Mouse (Mus musculus): ENCODE results near the gene Dnah17.

- TF ChIP-seq POLR2A (IDR thresholded peaks at IDR 0.05; ENCODE audit: low read depth, low read length) (peak; percentile 52), CTCF (IDR thresholded peaks at IDR 0.05; ENCODE audit: extremely low read depth, insufficient read depth, insufficient read length, insufficient replicate concordance) (no peak)
Measured at GRCm38 (mm10) chr11:118145771-118146351, 15.4 kb upstream of the Dnah17 start.
